Mouse (Mus musculus): Measurements from ENCODE around the gene Wdr35. TPM values are rescaled to one million over a fixed set of nuclear protein-coding genes. Genes with fewer than 3 reads are reported as not detected.

The Wdr35 gene
- total RNA-seq, 2 experiments from 2014 or later: 1.1 TPM; not detected in 1

- ATAC-seq (replicated peaks; ENCODE audit: low FRiP score, poor library complexity, severe bottlenecking): no peak
Observed at GRCm38 (mm10) chr12:9046674-9047073, 73.0 kb downstream of the Wdr35 start.

- no peak for ATAC-seq (replicated peaks; ENCODE audit: low FRiP score, poor library complexity, severe bottlenecking)
Observed at GRCm38 (mm10) chr12:9048090-9048489, 74.4 kb downstream of the Wdr35 start.

GRCm38 (mm10) chr12:9050824-9051223 is 77.1 kb downstream of the Wdr35 start:
- no peak for ATAC-seq (replicated peaks; ENCODE audit: low FRiP score, poor library complexity, severe bottlenecking)

GRCm38 (mm10) chr12:9052075-9052829 is 78.6 kb downstream of the Wdr35 start:
- peak; percentile 93 for ATAC-seq (replicated peaks; ENCODE audit: low FRiP score, poor library complexity, severe bottlenecking)

GRCm38 (mm10) chr12:9053345-9053744 is 79.7 kb downstream of the Wdr35 start:
- no peak for ATAC-seq (replicated peaks; ENCODE audit: low FRiP score, poor library complexity, severe bottlenecking)

- ATAC-seq (replicated peaks; ENCODE audit: low FRiP score, poor library complexity, severe bottlenecking): no peak
Observed at GRCm38 (mm10) chr12:9054012-9054411, 80.3 kb downstream of the Wdr35 start.

GRCm38 (mm10) chr12:9055269-9055668 is 81.6 kb downstream of the Wdr35 start:
- no peak for ATAC-seq (replicated peaks; ENCODE audit: low FRiP score, poor library complexity, severe bottlenecking)

- no peak for ATAC-seq (replicated peaks; ENCODE audit: low FRiP score, poor library complexity, severe bottlenecking)
Observed at GRCm38 (mm10) chr12:9059502-9059901, 85.8 kb downstream of the Wdr35 start.

- ATAC-seq (replicated peaks; ENCODE audit: low FRiP score, poor library complexity, severe bottlenecking): no peak
Observed at GRCm38 (mm10) chr12:9059965-9060364, 86.3 kb downstream of the Wdr35 start.

GRCm38 (mm10) chr12:9063611-9064010 is 89.9 kb downstream of the Wdr35 start:
- ATAC-seq (replicated peaks; ENCODE audit: low FRiP score, poor library complexity, severe bottlenecking): no peak

GRCm38 (mm10) chr12:9071058-9071457 is 97.4 kb downstream of the Wdr35 start:
- ATAC-seq (replicated peaks; ENCODE audit: low FRiP score, poor library complexity, severe bottlenecking): no peak

- ATAC-seq (replicated peaks; ENCODE audit: low FRiP score, poor library complexity, severe bottlenecking): no peak
Observed at GRCm38 (mm10) chr12:9071493-9071892, 97.8 kb downstream of the Wdr35 start.

GRCm38 (mm10) chr12:9077554-9078125 is 103.9 kb downstream of the Wdr35 start:
- no peak for ATAC-seq (replicated peaks; ENCODE audit: low FRiP score, poor library complexity, severe bottlenecking)

Other genes with a start within 250 kb of the Wdr35 start
- 1.2 TPM in 1 of 2 replicates, not detected in the other for gene Sdc1, start 202.6 kb upstream of the Wdr35 start, total RNA-seq (2015; ENCODE audit: low replicate concordance)
- 0.98 TPM in 1 of 2 replicates, not detected in the other for gene Sdc1, start 202.6 kb upstream of the Wdr35 start, total RNA-seq (2017; ENCODE audit: low replicate concordance)
- gene Laptm4a, start 52.2 kb upstream of the Wdr35 start, total RNA-seq (2015; ENCODE audit: low replicate concordance): 82.0 and 92.8 TPM in 2 replicates
- 120 and 147 TPM in 2 replicates for gene Laptm4a, start 52.2 kb upstream of the Wdr35 start, total RNA-seq (2017; ENCODE audit: low replicate concordance)
- gene Matn3, start 26.0 kb upstream of the Wdr35 start, total RNA-seq (2015; ENCODE audit: low replicate concordance): not detected in 2 replicates
- gene Matn3, start 26.0 kb upstream of the Wdr35 start, total RNA-seq (2017; ENCODE audit: low replicate concordance): not detected in 2 replicates
- gene Ttc32, start 56.1 kb downstream of the Wdr35 start, total RNA-seq (2015; ENCODE audit: low replicate concordance): 6.9 and 7.5 TPM in 2 replicates
- gene Ttc32, start 56.1 kb downstream of the Wdr35 start, total RNA-seq (2017; ENCODE audit: low replicate concordance): 3.1 and 6.6 TPM in 2 replicates